Mouse (Mus musculus): Measurements from ENCODE around the gene Slc35a2. TPM values are rescaled to one million over a fixed set of nuclear protein-coding genes. Genes with fewer than 3 reads are reported as not detected.
"Not testable (repeated sequence)": the region's sequence is repeated elsewhere in the genome, so short reads cannot be mapped to it uniquely, and the experiment has no call there.

Gene Slc35a2
- polyA plus RNA-seq, 1 experiment: not detected

DNA sequence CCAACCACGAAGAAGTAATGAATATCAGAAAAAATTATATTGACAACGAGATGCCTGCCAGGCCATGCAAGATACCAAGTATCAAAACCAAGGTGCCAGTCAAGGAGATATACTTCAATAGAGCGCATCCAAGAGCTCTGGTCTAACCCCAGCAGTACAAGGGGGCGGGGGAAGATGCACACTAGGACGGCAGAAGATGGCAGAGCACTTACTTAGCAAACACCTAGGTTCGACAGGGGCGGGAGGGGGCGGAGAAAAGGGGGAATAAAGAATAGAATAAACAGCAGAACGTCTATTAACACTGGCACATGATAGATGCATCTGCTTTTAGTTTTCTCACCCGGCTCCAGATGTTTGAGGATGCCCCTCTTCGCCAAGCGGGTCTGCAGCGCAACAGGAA lies 14.4 kb downstream of the Slc35a2 start:
- Histone ChIP-seq H3K4me3 (ENCODE audit: insufficient read depth, low read depth, low read length) (peak overlapping the region; percentile 65), H3K27ac (ENCODE audit: insufficient read depth, low read depth, low read length) (peak overlapping the region; percentile 98), H3K4me1 (ENCODE audit: control insufficient read depth, insufficient read depth, low read length) (no peaks in the 10 kb centered on the region; the same call in 1 of the 2 replicates)
- no peak for TF ChIP-seq CTCF (IDR thresholded peaks at IDR 0.05; ENCODE audit: insufficient read depth, low read depth, low read length)
- TF ChIP-seq POLR2A (IDR thresholded peaks at IDR 0.05; ENCODE audit: insufficient read depth, low read depth, low read length): no peak
- WGBS: 26% methylated on average over 13 of the region's 13 CpGs

DNA sequence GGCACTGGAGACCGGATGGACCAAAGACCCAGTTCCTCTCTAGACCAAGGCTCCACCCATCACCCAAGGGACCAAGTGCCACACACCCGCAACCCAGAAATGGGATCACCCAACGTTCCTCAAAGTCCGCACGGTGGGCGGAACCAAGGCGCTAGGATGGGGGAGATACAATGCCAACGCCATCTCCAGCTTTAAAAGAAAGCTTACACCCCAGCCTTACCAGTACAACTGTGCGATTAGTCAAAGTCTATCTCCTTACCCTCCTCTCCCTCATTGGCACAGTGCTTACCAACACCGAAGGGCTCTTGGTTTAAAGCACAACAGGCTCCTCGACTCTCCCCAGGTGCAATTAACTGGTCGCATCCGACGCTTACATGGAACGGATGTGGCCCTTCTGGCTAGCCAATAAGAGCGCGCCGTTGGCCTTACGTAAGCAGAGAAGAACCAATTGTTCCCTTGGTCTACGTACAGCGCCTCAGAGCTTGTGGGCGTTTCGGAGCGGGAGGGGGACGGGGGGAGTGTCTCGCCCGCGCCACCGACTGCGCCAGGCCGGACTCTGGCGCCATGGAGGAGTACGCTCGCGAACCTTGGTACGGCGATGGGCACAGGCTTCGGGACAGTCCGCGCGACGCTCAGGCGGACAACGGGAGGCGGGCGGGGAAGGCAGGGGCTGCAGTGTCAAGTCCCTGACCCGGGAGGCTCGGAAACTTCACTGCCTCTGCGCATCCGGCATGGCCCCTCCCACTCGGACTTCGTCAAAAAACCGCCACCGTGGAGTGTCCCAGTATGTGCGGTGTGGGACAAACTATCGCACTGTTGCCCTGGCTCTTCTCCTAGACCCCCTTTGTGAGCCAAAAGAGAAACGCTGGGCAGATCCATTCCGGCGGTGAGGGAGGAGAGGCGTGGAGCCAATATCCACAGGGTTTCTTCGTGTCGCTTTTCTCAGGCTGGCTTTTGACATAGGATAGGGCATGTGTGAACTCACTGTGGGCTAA lies 15.3 kb downstream of the Slc35a2 start, which contains the start of the genes Pqbp1 and Timm17b:
Pqbp1 (minus strand) TSS at position 390 of the 995 bp plus-strand sequence.
Timm17b (plus strand) TSS at position 478 of the 995 bp plus-strand sequence.
- peak within 1 kb of the TSS; percentile 98 for H3K27ac ChIP-seq (ENCODE audit: insufficient read depth, low read depth, low read length)
- 12% methylated on average over 62 of the region's 62 CpGs for WGBS

DNA sequence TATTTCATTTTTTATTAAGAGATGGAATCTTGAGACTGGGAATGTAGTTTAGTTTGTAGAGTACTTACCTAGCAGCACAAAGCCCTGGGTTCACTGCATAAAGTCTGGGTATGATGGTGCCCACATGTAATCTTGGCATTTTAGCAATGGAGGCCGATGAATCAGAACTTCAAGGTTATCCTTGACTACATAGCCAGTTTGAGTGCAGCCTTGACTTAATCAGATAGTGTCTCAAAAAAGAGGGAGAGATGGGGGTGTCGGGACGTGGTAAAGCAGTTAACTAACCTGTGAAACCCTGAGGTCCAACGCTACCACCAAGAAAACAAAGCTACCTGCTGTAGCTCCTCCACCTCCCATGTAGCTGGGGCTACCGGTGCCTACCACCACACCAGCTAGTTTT lies 20.6 kb downstream of the Slc35a2 start:
- no peaks in the 10 kb centered on the region for H3K4me1 ChIP-seq (ENCODE audit: control insufficient read depth, insufficient read depth, low read length)
- 90% methylated on average over 5 of the region's 5 CpGs for WGBS
- no peak overlapping the region for H3K4me3 ChIP-seq (ENCODE audit: insufficient read depth, low read depth, low read length)
- no peak for TF ChIP-seq CTCF (IDR thresholded peaks at IDR 0.05; ENCODE audit: insufficient read depth, low read depth, low read length)
- no peak for TF ChIP-seq POLR2A (IDR thresholded peaks at IDR 0.05; ENCODE audit: insufficient read depth, low read depth, low read length)
- no peak overlapping the region for H3K27ac ChIP-seq (ENCODE audit: insufficient read depth, low read depth, low read length)

More for the DNA sequence above, 15.3 kb downstream of the Slc35a2 start, which contains the start of the genes Pqbp1 and Timm17b:
- H3K4me3 ChIP-seq (ENCODE audit: insufficient read depth, low read depth, low read length): peak within 1 kb of the TSS; percentile 65
- H3K4me1 ChIP-seq (ENCODE audit: control insufficient read depth, insufficient read depth, low read length): no peaks in the 10 kb centered on the region; the same call in 1 of the 2 replicates
- TF ChIP-seq POLR2A (IDR thresholded peaks at IDR 0.05; ENCODE audit: insufficient read depth, low read depth, low read length) (peak; percentile 60; the same call in 1 of the 2 replicates), CTCF (IDR thresholded peaks at IDR 0.05; ENCODE audit: insufficient read depth, low read depth, low read length) (no peak)

DNA sequence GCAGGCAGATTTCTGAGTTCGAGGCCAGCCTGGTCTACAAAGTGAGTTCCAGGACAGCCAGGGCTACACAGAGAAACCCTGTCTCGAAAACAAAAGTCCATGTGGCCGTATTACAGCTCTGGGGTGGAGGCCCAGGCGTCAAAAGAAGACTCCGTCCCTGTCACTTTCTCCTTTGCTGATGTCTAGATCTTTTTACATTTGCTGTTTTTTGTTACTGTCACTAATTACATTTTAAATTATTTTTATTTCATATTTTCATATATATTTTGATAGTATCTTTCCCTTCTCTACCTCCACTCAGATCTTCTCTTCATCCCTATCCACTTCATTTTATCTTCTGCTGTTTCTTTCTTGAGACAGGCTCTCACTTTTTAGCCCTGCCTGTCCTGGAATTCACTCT lies 23.9 kb downstream of the Slc35a2 start, which contains the start of gene Gm10491:
Gm10491 (minus strand) TSS at position 101 of the 400 bp plus-strand sequence.
- Histone ChIP-seq H3K4me3 (ENCODE audit: insufficient read depth, low read depth, low read length) (no peak within 1 kb of the TSS), H3K4me1 (ENCODE audit: control insufficient read depth, insufficient read depth, low read length) (peaks cover 3% of the 10 kb centered on the region; the same call in 1 of the 2 replicates), H3K27ac (ENCODE audit: insufficient read depth, low read depth, low read length) (no peak within 1 kb of the TSS)
- 86% methylated on average over 5 of the region's 5 CpGs for WGBS
- TF ChIP-seq CTCF (IDR thresholded peaks at IDR 0.05; ENCODE audit: insufficient read depth, low read depth, low read length) (no peak), POLR2A (IDR thresholded peaks at IDR 0.05; ENCODE audit: insufficient read depth, low read depth, low read length) (no peak)

DNA sequence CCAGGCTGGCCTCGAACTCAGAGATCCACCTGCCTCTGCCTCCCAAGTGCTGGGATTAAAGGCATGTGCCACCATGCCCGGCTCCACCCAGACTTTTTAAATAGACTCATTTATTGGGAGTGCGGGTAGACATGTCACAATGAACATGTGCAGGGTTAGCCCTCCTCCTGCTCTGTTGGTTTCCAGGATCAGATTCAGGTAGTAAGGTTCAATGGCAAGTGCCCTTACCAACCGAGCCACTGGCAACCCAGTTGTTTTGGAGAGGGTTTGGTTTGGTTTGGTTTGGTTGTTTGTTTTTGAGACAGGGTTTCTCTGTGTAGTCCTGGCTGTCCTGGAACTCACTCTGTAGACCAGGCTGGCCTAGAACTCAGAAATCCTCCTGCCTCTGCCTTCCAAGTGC lies 25.4 kb downstream of the Slc35a2 start, which contains the start of gene Gm10490:
Gm10490 (plus strand) TSS at position 301 of the 400 bp plus-strand sequence.
- H3K4me3 ChIP-seq (ENCODE audit: insufficient read depth, low read depth, low read length); H3K4me1 ChIP-seq (ENCODE audit: control insufficient read depth, insufficient read depth, low read length); H3K27ac ChIP-seq (ENCODE audit: insufficient read depth, low read depth, low read length): not testable (repeated sequence)
- WGBS: 95% methylated on average over 4 of the region's 4 CpGs

DNA sequence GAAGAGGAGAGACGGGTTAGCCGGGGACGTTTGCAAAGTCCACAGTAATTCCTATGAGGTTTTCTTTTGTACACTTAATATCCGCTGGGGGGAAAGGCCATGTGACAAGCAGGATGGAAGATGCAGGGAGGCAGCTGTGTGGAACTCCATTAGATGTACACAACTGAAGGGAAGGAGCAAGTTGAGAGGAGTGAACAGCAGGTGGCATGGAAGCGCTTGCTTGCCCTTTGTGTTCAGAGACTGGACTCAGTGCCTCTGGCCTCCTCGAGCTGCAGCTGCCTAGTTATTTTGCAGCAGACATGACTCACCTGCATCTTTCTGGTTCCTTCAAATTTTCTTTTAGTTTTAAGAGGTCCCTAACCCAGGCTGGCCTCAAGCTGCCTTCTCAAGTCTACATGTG lies 26.6 kb downstream of the Slc35a2 start:
- WGBS: 43% methylated on average over 6 of the region's 6 CpGs
- Histone ChIP-seq H3K4me3 (ENCODE audit: insufficient read depth, low read depth, low read length) (no peak overlapping the region), H3K27ac (ENCODE audit: insufficient read depth, low read depth, low read length) (no peak overlapping the region), H3K4me1 (ENCODE audit: control insufficient read depth, insufficient read depth, low read length) (peaks cover 3% of the 10 kb centered on the region; the same call in 1 of the 2 replicates)
- TF ChIP-seq CTCF (IDR thresholded peaks at IDR 0.05; ENCODE audit: insufficient read depth, low read depth, low read length): no peak
- TF ChIP-seq POLR2A (IDR thresholded peaks at IDR 0.05; ENCODE audit: insufficient read depth, low read depth, low read length): no peak

DNA sequence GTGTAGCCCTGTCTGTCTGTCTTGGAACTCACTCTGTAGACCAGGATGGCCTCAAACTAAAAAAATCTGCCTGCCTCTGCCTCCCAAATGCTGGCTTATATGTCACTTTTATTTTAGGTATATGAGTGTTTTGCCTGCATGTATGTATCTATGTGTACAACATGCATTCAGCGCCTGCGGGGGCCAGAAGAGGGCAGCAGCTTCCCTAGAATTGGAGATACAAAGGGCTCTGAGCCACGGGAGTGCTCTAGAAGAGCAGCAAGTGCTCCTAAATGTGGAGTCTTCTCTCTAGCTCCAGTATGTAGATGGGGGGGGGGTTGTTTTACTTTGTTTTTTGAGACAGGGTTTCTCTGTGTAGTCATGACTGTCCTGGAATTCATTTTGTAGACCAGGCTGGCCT lies 31.8 kb downstream of the Slc35a2 start:
- 31% methylated on average over 3 of the region's 3 CpGs for WGBS
- not testable (repeated sequence) for H3K4me1 ChIP-seq (ENCODE audit: control insufficient read depth, insufficient read depth, low read length); H3K4me3 ChIP-seq (ENCODE audit: insufficient read depth, low read depth, low read length); H3K27ac ChIP-seq (ENCODE audit: insufficient read depth, low read depth, low read length)

DNA sequence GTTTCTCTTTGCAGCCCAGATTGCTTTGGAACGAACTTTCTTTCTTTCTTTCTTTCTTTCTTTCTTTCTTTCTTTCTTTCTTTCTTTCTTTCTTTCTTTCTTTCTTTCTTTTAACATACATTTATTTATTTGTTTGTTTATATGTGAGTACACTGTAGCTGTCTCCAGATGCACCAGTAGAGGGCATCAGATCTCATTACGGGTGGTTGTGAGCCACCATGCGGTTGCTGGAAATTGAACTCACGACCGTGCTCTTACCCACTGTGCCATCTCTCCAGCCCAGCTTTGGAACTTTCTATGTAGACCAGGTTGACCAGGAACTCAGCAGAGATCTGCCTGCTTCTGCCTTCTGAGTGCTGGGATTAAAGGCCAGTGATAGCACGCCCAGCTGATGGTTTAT lies 34.1 kb downstream of the Slc35a2 start:
- peaks cover 12% of the 10 kb centered on the region; the same call in 1 of the 2 replicates for H3K4me1 ChIP-seq (ENCODE audit: control insufficient read depth, insufficient read depth, low read length)
- not testable (repeated sequence) for H3K27ac ChIP-seq (ENCODE audit: insufficient read depth, low read depth, low read length); H3K4me3 ChIP-seq (ENCODE audit: insufficient read depth, low read depth, low read length)
- WGBS: 77% methylated on average over 6 of the region's 6 CpGs

DNA sequence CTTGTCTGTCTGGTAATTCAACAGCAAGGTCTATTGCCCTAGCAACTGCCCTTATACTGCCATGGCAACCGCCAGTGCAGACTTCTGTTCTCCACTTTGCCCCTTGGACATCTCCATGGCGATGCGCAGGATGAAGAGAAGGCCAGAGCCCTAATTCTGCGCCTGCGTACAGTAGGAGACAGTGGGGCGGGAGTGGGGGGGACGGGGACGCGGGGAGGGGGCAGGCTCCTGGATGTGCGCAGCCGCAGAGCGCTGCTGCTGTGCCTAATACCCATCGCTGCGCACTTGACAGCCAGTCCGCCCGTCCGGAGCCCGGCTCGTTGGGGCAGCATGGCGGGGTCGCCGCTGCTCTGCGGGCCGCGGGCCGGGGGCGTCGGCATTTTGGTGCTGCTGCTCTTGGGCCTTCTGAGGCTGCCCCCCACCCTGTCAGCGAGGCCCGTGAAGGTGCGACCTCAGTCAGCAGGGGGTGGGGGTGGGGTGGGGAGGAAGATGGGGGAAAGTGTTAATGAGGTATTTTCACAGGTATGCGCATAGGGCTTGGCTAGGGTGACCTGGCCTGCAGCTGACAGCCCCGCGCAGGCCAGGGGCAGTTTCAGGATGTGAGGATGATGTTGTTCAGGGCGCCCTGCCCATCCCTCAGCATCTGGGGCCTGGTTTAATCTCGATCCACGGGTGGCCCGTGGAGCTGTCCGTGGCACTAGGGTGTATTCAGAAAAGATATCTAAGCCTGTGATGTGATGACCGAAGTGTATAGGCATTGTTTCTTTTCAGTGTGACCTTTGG lies 36.0 kb downstream of the Slc35a2 start, which contains the start of gene Pcsk1n:
Pcsk1n (plus strand) TSS at position 222 of the 783 bp plus-strand sequence.
- Histone ChIP-seq H3K27ac (ENCODE audit: insufficient read depth, low read depth, low read length) (peak within 1 kb of the TSS; percentile 82), H3K4me3 (ENCODE audit: insufficient read depth, low read depth, low read length) (peak within 1 kb of the TSS; percentile 66), H3K4me1 (ENCODE audit: control insufficient read depth, insufficient read depth, low read length) (peaks cover 13% of the 10 kb centered on the region; the same call in 1 of the 2 replicates)
- TF ChIP-seq POLR2A (IDR thresholded peaks at IDR 0.05; ENCODE audit: insufficient read depth, low read depth, low read length) (peak; percentile 49; the same call in 1 of the 2 replicates), CTCF (IDR thresholded peaks at IDR 0.05; ENCODE audit: insufficient read depth, low read depth, low read length) (no peak)
- 19% methylated on average over 35 of the region's 40 CpGs for WGBS

All from olfactory bulb, adult 2 months (tissue).